Mouse (Mus musculus) bone marrow, adult 2 months (tissue): Measurements from ENCODE around the gene Scarb1. TPM values are rescaled to one million over a fixed set of nuclear protein-coding genes. Genes with fewer than 3 reads are reported as not detected.

Experiments
- H3K27ac ChIP-seq: fragments of 200-500 bp; 2 replicates; pipeline ENCODE4 v1.5.1; 2012; ENCODE audit warnings: low read depth, mild to moderate bottlenecking, control low read depth, inconsistent platforms, low read length; ENCODE audit not compliant: control insufficient read depth, poor library complexity, insufficient read depth
- H3K4me1 ChIP-seq: fragments of 200-500 bp; 2 replicates; pipeline ENCODE4 v1.6.1; 2011; ENCODE audit warnings: low read length; ENCODE audit not compliant: control insufficient read depth, insufficient read depth
- H3K4me3 ChIP-seq: fragments of 200-500 bp; replicated peaks from 2 replicates; pipeline ENCODE3; 2011; ENCODE audit warnings: mild to moderate bottlenecking, low read depth, low read length, control low read depth; ENCODE audit not compliant: control insufficient read depth
- CTCF ChIP-seq: fragments of 200-500 bp; IDR thresholded peaks from 2 replicates; pipeline ENCODE4 v1.5.1; 2011; ENCODE audit warnings: low read length, control low read depth; ENCODE audit not compliant: control insufficient read depth, insufficient read depth
- POLR2A ChIP-seq: fragments of 200-500 bp; IDR thresholded peaks from 2 replicates; pipeline ENCODE4 v1.6.1; 2011; ENCODE audit warnings: low read depth, mild to moderate bottlenecking, control low read depth, low read length, borderline replicate concordance; ENCODE audit not compliant: control insufficient read depth
- WGBS: fragments of 180-500 bp; shearing (Covaris S2); methylation state at CpG from one replicate; pipeline ENCODE4 v1.1.7; 2018; 5-methylcytosine and 5-hydroxymethylcytosine counted together
- polyA plus RNA-seq: library from polyadenylated mRNA; stranded (reverse); fragments of >200 nt; gene quantifications from 2 replicates; pipeline ENCODE4 v1.2.4, GENCODE M21; 2011; ENCODE audit warnings: low replicate concordance; ENCODE audit not compliant: missing spikeins, insufficient read depth, insufficient read length

Scarb1 gene
- polyA plus RNA-seq, 1 experiment = 26.9 TPM

DNA sequence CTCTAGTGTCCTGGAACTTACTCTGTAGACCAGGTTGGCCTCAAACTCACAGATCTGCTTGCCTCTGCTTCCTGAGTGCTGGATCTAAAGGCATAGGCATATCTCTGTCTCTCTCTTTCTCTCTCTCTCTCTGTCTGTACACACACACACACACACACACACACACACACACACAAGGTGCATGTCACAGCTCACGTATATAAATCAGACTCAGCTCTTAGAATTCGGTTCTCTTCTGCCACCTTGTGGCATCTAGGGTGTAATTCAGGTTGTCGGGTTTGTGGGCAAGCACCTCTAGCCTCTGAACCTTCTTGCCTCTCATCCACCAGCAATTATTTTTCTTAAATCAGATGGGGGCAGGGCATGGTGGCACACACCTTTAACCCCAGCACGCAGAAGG is 27.7 kb upstream of the Scarb1 start:
- Histone ChIP-seq H3K4me1 (peaks cover 3% of the 10 kb centered on the region; the same call in 1 of the 2 replicates), H3K27ac (no peak overlapping the region), H3K4me3 (no peak overlapping the region)
- WGBS = 2% methylated on average over 4 of the region's 4 CpGs
- TF ChIP-seq POLR2A = no peak
- peak; percentile 63 for TF ChIP-seq CTCF

DNA sequence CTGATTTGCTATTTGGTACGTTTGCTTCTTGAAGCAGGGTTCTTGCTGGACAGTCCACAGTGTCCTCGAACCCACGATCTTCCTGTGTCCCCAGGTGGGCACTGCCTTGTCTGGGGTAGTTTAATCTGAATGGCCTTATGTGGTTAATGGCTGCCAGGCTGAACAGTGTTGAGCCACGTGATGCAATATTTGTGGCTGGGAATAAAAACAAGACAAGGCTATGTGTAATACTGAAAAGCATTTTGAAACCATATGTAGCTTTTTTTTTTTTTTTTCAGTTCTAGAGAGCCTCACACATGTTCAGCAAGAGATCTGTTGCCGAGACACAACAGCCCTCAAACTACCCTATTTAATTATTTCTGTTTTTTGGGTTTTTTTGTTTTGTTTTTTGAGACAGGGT is 27.3 kb upstream of the Scarb1 start:
- H3K4me3 ChIP-seq = no peak overlapping the region
- TF ChIP-seq POLR2A = no peak
- TF ChIP-seq CTCF = no peak
- H3K27ac ChIP-seq = no peak overlapping the region
- H3K4me1 ChIP-seq = peaks cover 3% of the 10 kb centered on the region; the same call in 1 of the 2 replicates
- WGBS = 43% methylated on average over 5 of the region's 5 CpGs

DNA sequence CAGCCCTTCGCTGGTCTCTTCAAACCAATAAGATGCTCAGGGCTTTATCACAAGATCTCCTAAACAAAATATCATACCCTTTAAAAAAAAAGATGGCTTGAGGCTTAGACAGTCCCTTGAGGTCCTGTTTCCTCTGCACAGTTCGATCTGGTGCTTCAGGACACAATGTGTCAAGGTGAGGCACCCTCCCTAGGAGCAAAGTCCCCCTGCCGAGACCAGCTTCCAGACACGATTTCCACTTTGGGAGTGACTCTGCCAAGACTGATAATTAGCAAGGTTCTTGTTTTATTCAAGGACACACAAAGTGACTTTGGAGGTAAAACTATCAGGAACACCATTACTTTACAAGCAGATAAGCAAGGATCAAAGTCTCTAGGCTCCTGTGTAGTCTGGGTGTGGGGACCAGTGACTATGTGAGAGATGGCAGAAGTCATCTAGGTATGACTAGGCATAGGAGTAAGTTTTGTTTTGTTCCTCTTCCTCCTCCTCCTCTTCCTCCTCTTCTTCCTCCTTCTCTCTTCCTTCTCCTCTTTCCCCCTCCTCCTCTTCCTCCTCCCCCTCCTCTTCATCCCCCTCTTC is 24.0 kb upstream of the Scarb1 start:
- TF ChIP-seq POLR2A = no peak
- TF ChIP-seq CTCF = no peak
- Histone ChIP-seq H3K4me3 (no peak overlapping the region), H3K27ac (no peak overlapping the region), H3K4me1 (peaks cover 3% of the 10 kb centered on the region; the same call in 1 of the 2 replicates)
- 75% methylated on average over 4 of the region's 4 CpGs for WGBS

DNA sequence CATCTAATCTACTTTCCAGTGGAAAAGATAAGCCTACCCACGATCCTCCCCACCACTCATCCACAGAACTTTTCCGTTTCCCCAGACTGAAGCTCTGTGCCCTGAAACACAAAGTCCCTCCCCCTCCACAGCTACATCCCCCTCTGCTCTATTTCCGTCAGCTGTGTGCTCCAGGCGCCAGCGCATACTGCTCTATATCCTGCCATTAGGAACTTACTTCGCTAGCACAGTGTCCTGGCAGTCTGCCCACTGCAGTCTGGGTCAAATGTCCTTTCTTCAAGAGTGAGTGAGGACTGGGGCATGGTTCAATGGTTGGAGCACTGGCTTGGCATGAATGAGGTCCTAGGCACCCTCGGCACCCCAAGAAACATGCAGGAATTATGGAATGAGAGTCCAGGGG is 23.0 kb upstream of the Scarb1 start:
- no peak overlapping the region for H3K27ac ChIP-seq
- peaks cover 3% of the 10 kb centered on the region; the same call in 1 of the 2 replicates for H3K4me1 ChIP-seq
- WGBS = 41% methylated on average over 7 of the region's 7 CpGs
- TF ChIP-seq POLR2A = no peak
- TF ChIP-seq CTCF = no peak
- no peak overlapping the region for H3K4me3 ChIP-seq

DNA sequence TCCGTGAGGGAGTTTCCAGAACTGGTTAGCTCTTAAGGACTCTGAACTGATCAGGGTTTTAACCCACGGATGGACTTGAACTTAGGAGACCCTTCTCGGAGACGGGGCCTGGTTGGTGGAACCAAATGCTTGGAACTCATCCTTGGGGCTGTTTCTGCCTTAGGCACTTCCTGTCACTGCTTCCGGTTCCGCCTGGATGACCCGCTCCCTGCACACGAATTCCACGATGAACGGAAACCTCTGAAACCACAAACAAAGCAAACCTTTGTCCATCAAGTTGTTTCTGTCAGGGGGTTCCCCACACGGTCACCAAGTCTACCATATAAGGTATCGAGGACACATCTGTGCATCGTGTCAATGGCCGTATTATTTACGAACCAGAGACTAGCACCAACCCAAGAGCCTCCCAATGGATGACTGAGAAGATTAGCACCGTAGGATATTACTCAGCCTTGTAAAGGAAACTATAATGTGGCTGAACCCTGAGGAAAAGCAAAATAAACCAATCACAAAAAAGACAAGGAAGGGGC is 20.2 kb upstream of the Scarb1 start:
- WGBS = 64% methylated on average over 16 of the region's 16 CpGs
- Histone ChIP-seq H3K4me3 (no peak overlapping the region), H3K4me1 (no peaks in the 10 kb centered on the region), H3K27ac (no peak overlapping the region)
- TF ChIP-seq CTCF (no peak), POLR2A (no peak)

DNA sequence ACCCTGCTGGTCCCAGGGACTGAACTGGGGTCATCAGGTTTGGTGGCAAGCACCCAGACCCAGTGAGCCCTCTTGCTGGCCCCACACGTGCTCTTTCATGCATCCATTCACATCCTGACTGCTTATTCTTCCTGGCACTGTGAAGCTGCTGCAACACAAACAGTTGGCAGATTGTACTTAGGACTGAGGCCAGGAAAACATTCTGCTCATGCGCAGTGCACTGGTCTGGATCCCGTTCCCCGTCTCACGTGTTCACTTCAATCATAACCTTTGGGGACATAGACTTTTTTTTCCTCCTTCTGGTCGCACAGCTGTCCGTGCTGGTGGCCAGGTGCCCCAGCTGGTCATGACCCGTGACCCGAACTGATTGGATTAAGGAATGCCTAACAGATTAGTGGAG is 19.7 kb upstream of the Scarb1 start:
- Histone ChIP-seq H3K4me1 (no peaks in the 10 kb centered on the region), H3K4me3 (no peak overlapping the region), H3K27ac (no peak overlapping the region)
- TF ChIP-seq POLR2A (no peak), CTCF (no peak)
- WGBS = 74% methylated on average over 9 of the region's 9 CpGs

DNA sequence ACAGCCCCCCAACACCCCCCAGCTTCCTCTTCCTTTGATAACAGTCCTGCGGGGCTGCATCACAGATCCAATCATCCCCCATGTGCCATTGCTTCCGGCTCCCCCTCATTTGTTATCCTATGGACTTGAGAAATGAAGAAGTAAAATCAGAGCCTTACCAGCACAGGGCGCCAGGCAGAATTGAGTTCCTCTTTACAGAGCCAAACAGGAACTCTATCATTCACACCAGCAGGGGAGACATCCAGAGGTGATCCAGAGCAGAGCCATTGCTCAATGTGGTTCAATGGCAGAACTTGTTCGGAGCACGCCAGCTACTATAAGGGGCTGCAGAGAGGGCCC is 17.3 kb upstream of the Scarb1 start:
- no peak for TF ChIP-seq POLR2A
- TF ChIP-seq CTCF = no peak
- 4% methylated on average over 5 of the region's 5 CpGs for WGBS
- Histone ChIP-seq H3K4me1 (no peaks in the 10 kb centered on the region), H3K4me3 (peak overlapping the region; percentile 5), H3K27ac (peak overlapping the region; percentile 46; the same call in 1 of the 2 replicates)

DNA sequence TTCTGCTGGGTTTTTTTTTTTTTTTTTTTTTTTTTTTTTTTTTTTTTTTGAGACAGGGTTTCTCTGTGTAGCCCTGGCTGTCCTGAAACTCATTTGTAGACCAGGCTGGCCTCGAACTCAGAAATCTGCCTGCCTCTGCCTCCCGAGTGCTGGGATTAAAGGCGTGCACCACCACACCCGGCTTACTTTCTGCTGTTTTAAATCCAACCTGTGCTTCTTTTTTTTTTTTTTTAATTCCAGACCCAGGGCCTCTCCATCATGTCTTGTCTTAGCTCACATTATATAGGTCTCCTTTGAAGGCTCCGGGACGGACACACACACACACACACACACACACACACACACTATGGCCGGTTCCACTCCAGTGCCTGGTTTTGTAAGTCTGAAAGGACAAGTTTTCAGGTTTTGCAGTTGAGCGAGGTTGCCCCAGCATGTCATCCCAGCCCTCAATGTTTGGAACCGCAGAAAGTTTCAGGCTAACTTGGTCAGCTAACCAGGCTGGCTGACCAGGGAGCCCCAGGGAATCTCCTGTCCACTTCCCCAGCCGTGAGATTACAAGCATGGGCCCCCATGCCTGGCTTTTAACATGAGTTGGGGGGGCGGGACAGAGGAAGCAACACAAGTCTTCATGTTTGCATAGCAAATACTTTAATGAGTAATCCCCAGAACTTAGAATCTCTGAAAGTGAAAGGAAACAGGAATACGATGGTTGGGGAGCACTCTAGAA is 16.8 kb upstream of the Scarb1 start:
- TF ChIP-seq POLR2A (no peak), CTCF (no peak)
- peak overlapping the region; percentile 5 for H3K4me3 ChIP-seq
- H3K4me1 ChIP-seq = no peaks in the 10 kb centered on the region
- 35% methylated on average over 12 of the region's 12 CpGs for WGBS
- peak overlapping the region; percentile 46 for H3K27ac ChIP-seq

DNA sequence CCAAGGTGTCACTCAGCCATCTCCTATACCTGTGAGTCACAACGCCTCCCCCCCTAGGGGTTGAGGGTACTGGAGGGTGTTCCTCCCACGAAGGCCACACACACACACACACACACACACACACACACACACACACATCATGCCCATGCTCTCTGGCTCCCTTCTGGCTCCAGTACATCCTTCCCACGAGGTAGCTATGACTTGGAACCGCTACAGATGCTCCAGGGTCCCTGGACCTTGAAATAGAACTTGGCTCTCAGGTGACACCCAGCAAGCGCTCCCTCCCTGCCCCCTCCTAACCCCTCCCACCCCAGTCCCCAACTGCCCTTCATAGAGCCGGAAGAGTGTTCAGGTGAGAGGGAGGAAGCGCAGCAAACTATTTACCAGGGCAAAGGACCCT is 14.8 kb upstream of the Scarb1 start:
- TF ChIP-seq CTCF (no peak), POLR2A (no peak)
- Histone ChIP-seq H3K4me1 (peaks cover 2% of the 10 kb centered on the region; the same call in 1 of the 2 replicates), H3K4me3 (no peak overlapping the region), H3K27ac (no peak overlapping the region)
- WGBS = 55% methylated on average over 7 of the region's 7 CpGs
